Mouse (Mus musculus): ENCODE data around the gene Clptm1. TPM values are rescaled to one million over a fixed set of nuclear protein-coding genes. Genes with fewer than 3 reads are reported as not detected.

The Clptm1 gene
- polyA plus RNA-seq, 1 experiment from 2014 or later: 77.9 TPM

DNA sequence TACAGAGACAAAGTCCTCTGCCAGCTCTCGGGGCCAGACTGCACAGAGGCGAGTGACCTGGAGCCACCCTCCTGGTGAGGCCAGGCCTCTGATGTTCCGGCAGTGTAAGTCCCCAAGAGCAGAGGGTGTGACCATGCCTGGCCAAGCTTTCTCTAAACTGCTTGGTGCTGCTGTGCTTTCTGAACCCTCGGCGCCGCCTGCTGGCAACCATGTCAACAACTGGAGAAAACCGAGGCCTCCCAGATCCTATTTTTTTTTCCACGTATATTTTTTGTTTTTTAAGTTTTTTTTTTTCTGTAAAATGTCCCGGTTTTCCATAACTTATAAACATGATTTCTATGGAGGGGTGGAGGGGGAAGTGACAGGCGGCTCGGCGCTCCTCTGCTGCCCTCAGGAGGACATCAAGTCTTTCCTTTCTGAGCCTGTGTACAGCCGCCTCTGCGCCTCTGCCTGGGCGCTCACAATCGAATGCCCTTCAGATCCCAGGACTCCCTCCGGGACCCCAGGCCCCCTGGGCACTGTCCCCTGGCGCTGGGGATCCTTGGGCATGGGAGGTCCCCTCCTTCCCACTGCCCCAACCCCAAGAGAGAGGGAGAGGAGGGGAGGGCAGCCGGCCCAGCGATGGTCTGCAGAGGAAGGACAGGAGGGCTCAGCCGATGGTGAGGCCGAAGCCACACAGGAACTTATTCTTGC is 36.4 kb upstream of the Clptm1 start:
- H3K4me2 ChIP-seq (replicated peaks; ENCODE audit: low read depth, low read length): no peak overlapping the region
- ATAC-seq (ENCODE audit: insufficient number of reproducible peaks, insufficient read depth, low FRiP score, low read depth): peak; percentile 85
- peaks cover 19% of the 10 kb centered on the region for H3K4me1 ChIP-seq (ENCODE audit: control insufficient read depth, insufficient read depth, low read length)
- H3K27me3 ChIP-seq (ENCODE audit: control insufficient read depth, insufficient read depth, low read length): no peaks in the 10 kb centered on the region
- H3K4me3 ChIP-seq (ENCODE audit: low read depth, low read length): no peak overlapping the region
- 29% methylated on average over 21 of the region's 22 CpGs for WGBS
- no peak overlapping the region for H3K9ac ChIP-seq (replicated peaks; ENCODE audit: low read depth, low read length)
- peak overlapping the region; percentile 35; the same call in 1 of the 2 replicates for H3K27ac ChIP-seq (ENCODE audit: low read length)
- peaks cover 7% of the 10 kb centered on the region for H3K36me3 ChIP-seq (ENCODE audit: control insufficient read depth, insufficient read depth, low read length)
- H3K9me3 ChIP-seq (ENCODE audit: control insufficient read depth, low read depth, low read length): no peaks in the 10 kb centered on the region

DNA sequence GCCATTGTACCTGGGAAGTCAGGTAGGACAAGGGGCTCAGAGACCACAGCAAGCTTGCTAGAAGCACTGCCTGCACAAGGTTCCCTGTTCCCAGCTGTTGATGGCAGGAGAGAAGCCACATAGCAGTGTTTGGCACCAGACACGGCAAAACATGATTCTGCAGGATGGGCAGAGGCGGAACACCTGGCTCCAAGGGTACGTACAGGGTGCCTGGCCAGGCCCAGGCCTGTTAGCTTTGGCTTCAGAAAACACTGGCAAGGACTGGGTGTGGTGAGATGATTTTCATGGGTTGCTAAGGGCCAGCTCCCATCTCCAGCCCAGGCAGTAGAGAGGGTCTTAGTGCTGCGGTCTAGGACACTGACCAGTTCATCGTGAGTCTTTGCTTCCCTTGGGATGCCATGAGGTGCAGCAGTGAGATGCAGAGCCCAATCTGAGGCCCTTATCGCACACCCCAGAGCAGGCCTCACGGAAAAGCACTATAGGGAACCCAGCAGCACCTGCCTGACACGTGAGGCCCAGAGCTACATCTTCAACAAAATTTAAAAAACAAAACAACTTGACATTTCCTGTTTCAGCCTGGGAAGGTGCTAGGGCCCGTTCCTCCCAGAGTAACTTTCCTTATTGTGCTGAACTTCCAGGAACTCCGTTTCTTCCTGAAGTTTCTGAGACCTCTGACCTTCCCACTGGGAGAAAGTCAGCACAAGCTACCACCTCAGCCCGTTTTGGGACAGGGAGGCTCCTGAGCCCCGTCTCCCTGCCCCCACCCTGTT is 35.7 kb upstream of the Clptm1 start:
- Histone ChIP-seq H3K4me2 (replicated peaks; ENCODE audit: low read depth, low read length) (no peak overlapping the region), H3K27me3 (ENCODE audit: control insufficient read depth, insufficient read depth, low read length) (no peaks in the 10 kb centered on the region), H3K9me3 (ENCODE audit: control insufficient read depth, low read depth, low read length) (no peaks in the 10 kb centered on the region), H3K36me3 (ENCODE audit: control insufficient read depth, insufficient read depth, low read length) (peaks cover 7% of the 10 kb centered on the region), H3K27ac (ENCODE audit: low read length) (peak overlapping the region; percentile 35; the same call in 1 of the 2 replicates), H3K4me1 (ENCODE audit: control insufficient read depth, insufficient read depth, low read length) (peaks cover 19% of the 10 kb centered on the region), H3K4me3 (ENCODE audit: low read depth, low read length) (no peak overlapping the region), H3K9ac (replicated peaks; ENCODE audit: low read depth, low read length) (no peak overlapping the region)
- WGBS: 55% methylated on average over 12 of the region's 12 CpGs
- no peak for ATAC-seq (ENCODE audit: insufficient number of reproducible peaks, insufficient read depth, low FRiP score, low read depth)

DNA sequence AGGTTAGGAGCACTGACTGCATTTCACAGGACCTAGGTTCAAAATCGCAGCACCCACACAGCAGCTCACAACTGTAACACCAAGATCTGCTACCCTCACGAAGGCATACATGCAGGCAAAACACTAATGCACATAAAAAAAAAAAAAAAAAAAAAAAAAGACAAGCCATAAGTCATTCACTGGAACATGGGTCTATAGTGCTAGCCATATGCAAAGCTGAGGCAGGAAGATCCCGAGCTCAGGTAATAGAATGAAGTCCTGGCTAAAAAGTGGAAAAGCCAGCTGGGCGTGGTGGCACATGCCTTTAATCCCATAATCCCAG is 35.0 kb upstream of the Clptm1 start:
- Histone ChIP-seq H3K36me3 (ENCODE audit: control insufficient read depth, insufficient read depth, low read length) (peaks cover 7% of the 10 kb centered on the region), H3K27me3 (ENCODE audit: control insufficient read depth, insufficient read depth, low read length) (no peaks in the 10 kb centered on the region), H3K4me1 (ENCODE audit: control insufficient read depth, insufficient read depth, low read length) (peaks cover 19% of the 10 kb centered on the region), H3K27ac (ENCODE audit: low read length) (no peak overlapping the region), H3K9ac (replicated peaks; ENCODE audit: low read depth, low read length) (no peak overlapping the region), H3K4me2 (replicated peaks; ENCODE audit: low read depth, low read length) (no peak overlapping the region), H3K4me3 (ENCODE audit: low read depth, low read length) (no peak overlapping the region), H3K9me3 (ENCODE audit: control insufficient read depth, low read depth, low read length) (no peaks in the 10 kb centered on the region)
- ATAC-seq (ENCODE audit: insufficient number of reproducible peaks, insufficient read depth, low FRiP score, low read depth): no peak
- WGBS: 78% methylated on average over 4 of the region's 4 CpGs

DNA sequence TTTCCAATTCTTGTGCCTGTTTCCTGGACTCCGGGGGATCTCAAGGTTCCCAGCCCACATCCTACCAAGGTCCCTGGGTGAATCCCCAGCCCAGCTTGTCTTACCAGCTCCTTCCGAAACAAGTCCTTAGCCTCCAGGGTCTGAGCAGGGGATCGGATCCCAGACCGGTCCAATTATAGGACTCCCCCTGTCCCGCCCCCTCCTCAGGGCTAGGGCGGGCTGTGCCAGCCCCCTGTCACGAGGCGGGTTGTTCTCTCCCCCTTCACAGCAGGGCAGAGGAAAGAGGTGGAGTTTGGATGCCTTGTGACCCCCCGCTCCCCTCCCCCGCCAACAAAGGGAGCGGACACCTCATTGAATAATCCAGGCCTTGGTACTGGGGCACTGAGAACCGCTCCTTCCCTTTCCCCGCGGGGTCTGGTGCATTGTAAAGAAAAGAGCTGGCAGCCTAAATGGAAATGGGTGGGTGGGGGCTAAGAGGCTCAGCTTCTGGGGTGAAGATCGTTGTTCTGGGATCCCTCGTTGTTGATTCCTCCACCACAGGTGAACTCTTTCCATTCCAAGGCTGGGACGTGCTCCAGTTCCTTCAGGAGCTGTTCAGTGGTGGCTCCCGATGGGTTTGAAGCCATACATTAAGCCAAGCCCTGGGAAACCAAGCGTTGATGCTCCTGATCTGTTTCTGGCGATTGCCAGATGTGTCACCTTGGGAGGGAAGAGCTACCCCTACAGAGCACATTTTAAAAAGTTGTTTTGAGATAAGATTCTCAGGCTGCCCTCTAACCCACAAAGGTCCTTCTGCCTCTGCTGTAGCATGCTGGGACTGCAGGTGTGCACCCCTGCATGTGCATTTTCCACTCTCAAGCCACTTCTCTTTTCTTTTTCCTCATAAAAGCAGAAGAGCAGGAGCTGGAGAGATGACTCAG is 34.3 kb upstream of the Clptm1 start, which contains the start of gene Apoe:
Gene Apoe, minus strand, starts transcription at position 282 of the 920 bp plus-strand sequence.
- peaks cover 7% of the 10 kb centered on the region for H3K36me3 ChIP-seq (ENCODE audit: control insufficient read depth, insufficient read depth, low read length)

DNA sequence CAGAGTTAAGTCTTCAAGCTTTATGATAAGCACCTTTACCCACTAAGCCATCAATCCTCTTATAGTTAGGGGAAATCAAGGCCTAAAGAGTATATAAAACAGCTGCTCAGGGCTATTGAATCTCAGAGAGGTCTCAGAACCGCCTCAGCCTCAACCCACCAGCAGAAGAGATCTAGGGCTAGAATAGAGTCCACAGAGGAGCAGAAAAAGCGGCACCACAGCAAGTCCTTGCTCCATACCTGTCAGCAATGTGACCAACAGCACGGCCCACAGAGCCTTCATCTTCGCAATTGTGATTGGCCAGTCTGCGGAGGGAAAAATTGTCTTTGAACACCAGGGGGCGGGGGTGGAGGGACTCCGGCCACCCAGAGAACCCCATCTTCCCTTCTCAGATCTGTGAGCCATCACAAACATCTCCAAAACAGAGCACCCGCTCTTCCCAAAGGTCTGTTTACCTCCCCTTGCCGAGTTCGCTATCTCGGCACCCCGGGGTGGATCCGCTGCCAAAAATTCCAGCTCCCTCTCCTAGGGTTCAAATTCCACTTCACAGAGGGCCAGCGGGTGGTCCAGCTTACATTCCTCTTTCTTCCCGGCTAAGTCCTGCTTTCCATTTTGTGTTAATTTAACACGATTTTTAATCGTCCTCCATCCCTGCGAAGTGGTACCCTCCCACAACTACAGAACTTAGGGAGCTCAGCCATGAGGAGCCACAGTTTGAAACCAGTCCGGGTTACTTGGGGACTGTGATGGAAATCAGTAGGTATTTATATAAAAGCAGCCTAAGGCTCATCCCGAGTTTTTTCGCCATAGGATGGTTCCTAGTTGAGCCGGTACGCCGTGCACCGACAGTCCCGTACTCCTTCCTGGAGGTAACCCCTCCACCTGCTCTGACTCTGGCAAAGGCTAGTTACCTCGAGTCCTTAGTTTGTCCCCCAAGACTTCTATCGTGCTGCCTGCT is 33.4 kb upstream of the Clptm1 start:
- peaks cover 19% of the 10 kb centered on the region for H3K4me1 ChIP-seq (ENCODE audit: control insufficient read depth, insufficient read depth, low read length)
- H3K27me3 ChIP-seq (ENCODE audit: control insufficient read depth, insufficient read depth, low read length): no peaks in the 10 kb centered on the region
- ATAC-seq (ENCODE audit: insufficient number of reproducible peaks, insufficient read depth, low FRiP score, low read depth): no peak
- H3K9ac ChIP-seq (replicated peaks; ENCODE audit: low read depth, low read length): peak overlapping the region; percentile 19; the same call in 1 of the 2 replicates
- no peaks in the 10 kb centered on the region for H3K9me3 ChIP-seq (ENCODE audit: control insufficient read depth, low read depth, low read length)
- H3K4me2 ChIP-seq (replicated peaks; ENCODE audit: low read depth, low read length): peak overlapping the region; percentile 59
- peaks cover 7% of the 10 kb centered on the region for H3K36me3 ChIP-seq (ENCODE audit: control insufficient read depth, insufficient read depth, low read length)
- H3K4me3 ChIP-seq (ENCODE audit: low read depth, low read length): peak overlapping the region; percentile 20
- no peak overlapping the region for H3K27ac ChIP-seq (ENCODE audit: low read length)
- WGBS: 2% methylated on average over 28 of the region's 28 CpGs

More for the DNA sequence above, 34.3 kb upstream of the Clptm1 start, which contains the start of gene Apoe:
- 2% methylated on average over 20 of the region's 20 CpGs for WGBS
- Histone ChIP-seq H3K4me2 (replicated peaks; ENCODE audit: low read depth, low read length) (peak within 1 kb of the TSS; percentile 59), H3K9me3 (ENCODE audit: control insufficient read depth, low read depth, low read length) (no peaks in the 10 kb centered on the region), H3K4me3 (ENCODE audit: low read depth, low read length) (peak within 1 kb of the TSS; percentile 20), H3K27ac (ENCODE audit: low read length) (no peak within 1 kb of the TSS), H3K27me3 (ENCODE audit: control insufficient read depth, insufficient read depth, low read length) (no peaks in the 10 kb centered on the region), H3K4me1 (ENCODE audit: control insufficient read depth, insufficient read depth, low read length) (peaks cover 19% of the 10 kb centered on the region), H3K9ac (replicated peaks; ENCODE audit: low read depth, low read length) (peak within 1 kb of the TSS; percentile 19; the same call in 1 of the 2 replicates)
- peak; percentile 17; the same call in 1 of the 2 replicates for ATAC-seq (ENCODE audit: insufficient number of reproducible peaks, insufficient read depth, low FRiP score, low read depth)

DNA sequence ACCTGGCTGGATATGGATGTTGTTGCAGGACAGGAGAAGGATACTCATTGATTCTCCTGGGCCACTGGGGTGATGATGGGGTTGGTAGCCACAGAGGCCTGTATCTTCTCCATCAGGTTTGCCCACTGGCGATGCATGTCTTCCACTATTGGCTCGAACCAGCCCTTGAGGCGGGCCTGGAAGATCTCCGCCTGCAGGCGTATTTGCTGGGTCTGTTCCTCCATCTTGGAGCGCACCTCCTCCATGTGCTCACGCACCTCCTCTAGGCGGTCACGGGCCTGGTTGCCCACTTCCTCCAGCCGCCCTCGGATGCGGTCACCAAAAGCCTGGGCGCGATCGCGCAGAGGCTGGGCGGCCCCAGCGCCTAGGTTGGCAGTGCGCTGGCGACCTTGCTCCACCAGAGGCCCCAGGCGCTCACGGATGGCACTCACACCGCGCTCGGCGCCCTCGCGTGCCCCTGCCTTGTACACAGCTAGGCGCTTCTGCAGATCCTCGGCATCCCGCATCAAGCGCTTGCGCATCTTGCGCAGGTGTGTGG is 31.6 kb upstream of the Clptm1 start:
- Histone ChIP-seq H3K4me1 (ENCODE audit: control insufficient read depth, insufficient read depth, low read length) (peaks cover 20% of the 10 kb centered on the region), H3K9ac (replicated peaks; ENCODE audit: low read depth, low read length) (no peak overlapping the region), H3K4me2 (replicated peaks; ENCODE audit: low read depth, low read length) (no peak overlapping the region), H3K36me3 (ENCODE audit: control insufficient read depth, insufficient read depth, low read length) (no peaks in the 10 kb centered on the region), H3K4me3 (ENCODE audit: low read depth, low read length) (no peak overlapping the region), H3K27me3 (ENCODE audit: control insufficient read depth, insufficient read depth, low read length) (no peaks in the 10 kb centered on the region), H3K27ac (ENCODE audit: low read length) (no peak overlapping the region), H3K9me3 (ENCODE audit: control insufficient read depth, low read depth, low read length) (no peaks in the 10 kb centered on the region)
- no peak for ATAC-seq (ENCODE audit: insufficient number of reproducible peaks, insufficient read depth, low FRiP score, low read depth)
- 92% methylated on average over 34 of the region's 34 CpGs for WGBS

DNA sequence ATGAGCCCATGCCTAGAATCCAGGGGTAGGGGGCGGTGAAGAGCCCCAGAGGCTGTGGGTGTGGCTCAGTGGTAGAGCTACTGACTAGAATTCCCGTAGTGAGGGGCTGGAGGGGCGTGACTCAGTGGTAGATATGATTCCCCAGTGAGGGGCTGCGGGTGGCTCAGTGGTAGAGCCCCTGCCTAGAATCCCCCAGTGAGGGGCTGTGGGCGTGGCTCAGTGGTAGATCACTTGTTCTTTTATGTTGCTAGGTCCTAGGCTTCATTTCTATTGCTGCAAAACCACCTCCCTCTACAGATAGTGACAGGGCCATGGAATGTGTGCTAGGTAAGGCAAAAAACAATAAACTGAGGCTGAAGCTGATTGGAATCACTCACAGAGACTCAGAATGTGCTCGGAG is 31.0 kb upstream of the Clptm1 start:
- no peaks in the 10 kb centered on the region for H3K9me3 ChIP-seq (ENCODE audit: control insufficient read depth, low read depth, low read length)
- no peak overlapping the region for H3K9ac ChIP-seq (replicated peaks; ENCODE audit: low read depth, low read length)
- H3K36me3 ChIP-seq (ENCODE audit: control insufficient read depth, insufficient read depth, low read length): no peaks in the 10 kb centered on the region
- WGBS: 83% methylated on average over 6 of the region's 6 CpGs
- no peak overlapping the region for H3K27ac ChIP-seq (ENCODE audit: low read length)
- peaks cover 18% of the 10 kb centered on the region for H3K4me1 ChIP-seq (ENCODE audit: control insufficient read depth, insufficient read depth, low read length)
- H3K27me3 ChIP-seq (ENCODE audit: control insufficient read depth, insufficient read depth, low read length): no peaks in the 10 kb centered on the region
- no peak overlapping the region for H3K4me2 ChIP-seq (replicated peaks; ENCODE audit: low read depth, low read length)
- no peak for ATAC-seq (ENCODE audit: insufficient number of reproducible peaks, insufficient read depth, low FRiP score, low read depth)
- H3K4me3 ChIP-seq (ENCODE audit: low read depth, low read length): no peak overlapping the region
